ENCODE assay signal across 28 mouse cellular contexts in genomic region chr3:146610322-146610721, GRCm38 (mm10). TPM values are rescaled to one million over a fixed set of nuclear protein-coding genes. Genes with fewer than 3 reads are reported as not detected.
A peak's percentile ranks its signal among the peaks of the same experiment; 100 is the strongest.
DNase-seq lines count a peak whose midpoint lies in the region; ATAC-seq lines count a peak whose summit lies in the region.
"Had no signal": no experiment of that assay in that cellular context is flagged by ENCODE, and none has a peak within 500 bp of the region (broad histone marks: within the 10 kb centered on the region; RNA-seq: fewer than 3 reads in every experiment).

No protein-coding gene starts in this region.

- no peak for ATAC-seq in CD4-positive, CD25-positive, alpha-beta regulatory T cell, adult 4 months
- ATAC-seq: forebrain, embryonic 14.5 days; hindbrain, embryonic 16.5 days had no signal

- peak; percentile 4 for DNase-seq in CD4-positive, CD25-positive, alpha-beta regulatory T cell, adult 2 months (ENCODE audit: low read depth, low spot score)
- peak; percentile 30 to 54 for DNase-seq in left cerebral cortex, adult 18-20 months (ENCODE audit: low spot score in 2 of 2)
- DNase-seq in left cerebral cortex, postnatal 4 days: no peak
- peak; percentile 73 for DNase-seq in right cerebral cortex, adult 18-20 months
- no peak for DNase-seq in right cerebral cortex, postnatal 4 days
- peak; percentile 74 for DNase-seq in telencephalon, adult 2 months (ENCODE audit: low read depth, low spot score)
- DNase-seq in layer of hippocampus, postnatal 14 days (ENCODE audit: low spot score in 2 of 2): no peak
- DNase-seq: adrenal gland, adult 2 months; adrenal gland, postnatal 25 days; B cell, adult 2 months; cerebellum, adult 8-10 months; cerebellum, postnatal 14 days; embryo, embryonic 11 days; gastrocnemius, adult 2 months; gastrocnemius, postnatal 25 days; heart, postnatal 4 days had no signal

- intact Hi-C loops in left cerebral cortex, postnatal 4 days (cut with DNase I): no loop called here

RNA-seq across cellular contexts. Expression of gene Dnase2b, which starts 5.1 kb away (rescaled TPM):
- polyA plus RNA-seq in CD4-positive, CD25-positive, alpha-beta regulatory T cell, adult 4 months (2017; shearing (Covaris generic)): not detected
- total RNA-seq in left cerebral cortex, adult 18-20 months (2021): not detected
- not detected for total RNA-seq in left cerebral cortex, postnatal 4 days (2021)
- not detected for total RNA-seq in layer of hippocampus, postnatal 14 days (2021)
- total RNA-seq: adrenal gland, adult 2 months; adrenal gland, postnatal 25 days; ES-E14; gastrocnemius, postnatal 25 days; granulocyte monocyte progenitor cell, adult 5-6 weeks; heart, postnatal 4 days had no signal
- polyA plus RNA-seq: adrenal gland, adult 2 months; embryonic facial prominence, embryonic 11.5 days; erythroblast, embryonic 14.5 days; forebrain, embryonic 10.5 days; forebrain, embryonic 14.5 days; heart, embryonic 13.5 days; heart, postnatal 0 days; hindbrain, embryonic 12.5 days; hindbrain, embryonic 16.5 days had no signal

RNA-seq across cellular contexts. Expression of gene Uox, which starts 40.1 kb away (rescaled TPM):
- not detected for polyA plus RNA-seq in CD4-positive, CD25-positive, alpha-beta regulatory T cell, adult 4 months (2017; shearing (Covaris generic))
- under 1 TPM in 1 of 2 experiments, not detected in 1; 0.37 TPM for total RNA-seq in left cerebral cortex, adult 18-20 months (2021)
- under 1 TPM; 0.18 to 0.38 TPM for total RNA-seq in left cerebral cortex, postnatal 4 days (2021)
- not detected for total RNA-seq in layer of hippocampus, postnatal 14 days (2021)
- total RNA-seq: adrenal gland, postnatal 25 days; common myeloid progenitor, adult 5-6 weeks; ES-E14; gastrocnemius, adult 2 months; gastrocnemius, postnatal 25 days; granulocyte monocyte progenitor cell, adult 5-6 weeks; heart, postnatal 4 days had no signal
- polyA plus RNA-seq: adrenal gland, adult 2 months; embryonic facial prominence, embryonic 11.5 days; erythroblast, embryonic 14.5 days; forebrain, embryonic 10.5 days; forebrain, embryonic 14.5 days; hindbrain, embryonic 12.5 days; hindbrain, embryonic 16.5 days had no signal

RNA-seq across cellular contexts. Expression of gene 4930503B20Rik, which starts 40.8 kb away (rescaled TPM):
- polyA plus RNA-seq in CD4-positive, CD25-positive, alpha-beta regulatory T cell, adult 4 months (2017; shearing (Covaris generic)): not detected
- not detected for total RNA-seq in left cerebral cortex, adult 18-20 months (2021)
- total RNA-seq in left cerebral cortex, postnatal 4 days (2021): under 1 TPM in 1 of 2 experiments, not detected in 1; 0.20 TPM
- not detected for total RNA-seq in layer of hippocampus, postnatal 14 days (2021)
- total RNA-seq: adrenal gland, adult 2 months; ES-E14; gastrocnemius, adult 2 months; gastrocnemius, postnatal 25 days had no signal
- polyA plus RNA-seq: adrenal gland, adult 2 months; embryonic facial prominence, embryonic 11.5 days; erythroblast, embryonic 14.5 days; forebrain, embryonic 10.5 days; forebrain, embryonic 14.5 days; heart, embryonic 13.5 days; heart, postnatal 0 days; hindbrain, embryonic 12.5 days; hindbrain, embryonic 16.5 days had no signal

Comparison
In these comparisons a context has a peak if more than half of its experiments do, and no peak if none do; other contexts are left out.
1. DNase-seq: peak in CD4-positive, CD25-positive, alpha-beta regulatory T cell, adult 2 months (single experiment), left cerebral cortex, adult 18-20 months (2 of 2), right cerebral cortex, adult 18-20 months (single experiment) and telencephalon, adult 2 months (single experiment); none in left cerebral cortex, postnatal 4 days (single experiment), right cerebral cortex, postnatal 4 days (single experiment) and layer of hippocampus, postnatal 14 days (0 of 2).